Mouse (Mus musculus) thymus, adult 2 months (tissue): Measurements from ENCODE around the gene Canx.

Experiments used
- CTCF ChIP-seq: fragments of 200-500 bp; IDR thresholded peaks from 2 replicates; pipeline ENCODE4 v1.5.1; 2012; ENCODE audit warnings: mild to moderate bottlenecking, control low read depth, low read length, moderate library complexity, borderline replicate concordance; ENCODE audit not compliant: control insufficient read depth, poor library complexity, insufficient read depth; ENCODE audit errors: extremely low read depth
- POLR2A ChIP-seq: fragments of 200-500 bp; IDR thresholded peaks from 2 replicates; pipeline ENCODE4 v1.6.1; 2012; ENCODE audit warnings: mild to moderate bottlenecking, low read length, control low read depth, moderate library complexity; ENCODE audit not compliant: control insufficient read depth, poor library complexity, insufficient read depth; ENCODE audit errors: extremely low read depth

DNA sequence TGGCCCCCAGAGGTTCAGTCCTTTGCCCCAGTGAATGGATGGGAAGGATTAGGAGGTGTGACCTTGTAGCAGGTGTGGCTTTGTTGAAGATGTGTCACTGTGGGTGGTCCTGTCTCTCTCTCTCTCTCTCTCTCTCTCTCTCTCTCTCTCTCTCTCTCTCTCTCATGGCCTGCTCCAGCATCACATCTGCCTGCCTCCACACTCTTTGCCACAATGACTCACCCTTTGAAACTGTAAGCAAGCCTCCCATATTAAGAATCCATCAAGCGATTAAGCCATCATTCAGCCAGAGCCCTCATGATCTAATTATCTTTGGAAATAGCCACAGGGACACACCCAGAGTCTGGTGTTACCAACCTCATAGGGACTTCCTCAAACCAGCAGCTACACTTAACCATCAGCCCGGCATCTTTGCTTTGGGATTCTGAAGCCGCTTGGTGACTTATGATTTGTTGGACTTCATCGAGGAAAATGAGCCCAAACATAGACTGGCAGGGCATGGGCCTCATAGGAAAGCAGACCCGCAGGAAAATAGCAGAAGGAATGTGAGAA, 44.0 kb upstream of the Canx start:
- TF ChIP-seq CTCF (no peak), POLR2A (no peak)
